Mouse (Mus musculus): Measurements from ENCODE around the gene Olfr1226. TPM values are rescaled to one million over a fixed set of nuclear protein-coding genes. Genes with fewer than 3 reads are reported as not detected.
"Not testable (repeated sequence)": the region's sequence is repeated elsewhere in the genome, so short reads cannot be mapped to it uniquely, and the experiment has no call there.

Olfr1226 gene
- total RNA-seq (2014; rRNA removed), result not detected in 2 replicates
- polyA plus RNA-seq (2015; fragmentation: Nextera tagmentation; extraction: Ambion mirVana), result not detected in 2 replicates

GRCm38 (mm10) chr2:89199948-89200347, at the start of gene Olfr1226:
Olfr1226 (minus strand) TSS chr2:89200048.
- Histone ChIP-seq H3K9me3 (ENCODE audit: low read length) (no peaks in the 10 kb centered on the region), H3K4me3 (ENCODE audit: low read depth, low read length) (no peak within 1 kb of the TSS), H3K4me1 (ENCODE audit: insufficient read depth) (no peaks in the 10 kb centered on the region), H3K9ac (no peak within 1 kb of the TSS), H3K4me2 (ENCODE audit: low read depth) (no peak within 1 kb of the TSS), H3K27me3 (ENCODE audit: insufficient read depth, low read length) (no peaks in the 10 kb centered on the region), H3K27ac (ENCODE audit: low read depth, low read length) (no peak within 1 kb of the TSS), H3K36me3 (ENCODE audit: insufficient read depth) (no peaks in the 10 kb centered on the region)
- ATAC-seq, result no peak
- no peak for TF ChIP-seq CTCF (IDR thresholded peaks at IDR 0.05; ENCODE audit: low read depth)
- DNase-seq, result no peak
- WGBS, result 66% methylated on average over 2 of the region's 2 CpGs

- H3K4me1 ChIP-seq (ENCODE audit: insufficient read depth), result no peaks in the 10 kb centered on the region
- ATAC-seq (no peak), DNase-seq (no peak)
- no peak overlapping the region for H3K9ac ChIP-seq
- no peaks in the 10 kb centered on the region for H3K36me3 ChIP-seq (ENCODE audit: insufficient read depth)
- H3K27ac ChIP-seq (ENCODE audit: low read depth, low read length), result no peak overlapping the region
- no peak overlapping the region for H3K4me3 ChIP-seq (ENCODE audit: low read depth, low read length)
- no peak for TF ChIP-seq CTCF (IDR thresholded peaks at IDR 0.05; ENCODE audit: low read depth)
- H3K9me3 ChIP-seq (ENCODE audit: low read length), result no peaks in the 10 kb centered on the region
- 94% methylated on average over 3 of the region's 3 CpGs for WGBS
- no peak overlapping the region for H3K4me2 ChIP-seq (ENCODE audit: low read depth)
- no peaks in the 10 kb centered on the region for H3K27me3 ChIP-seq (ENCODE audit: insufficient read depth, low read length)
Observed at GRCm38 (mm10) chr2:89196325-89196982, 3.4 kb downstream of the Olfr1226 start.

GRCm38 (mm10) chr2:89174569-89174968, 25.3 kb downstream of the Olfr1226 start, which contains the start of gene Olfr1225:
Olfr1225 (minus strand) TSS chr2:89174669.
- no peaks in the 10 kb centered on the region for H3K27me3 ChIP-seq (ENCODE audit: insufficient read depth, low read length)
- WGBS, result 91% methylated on average over 1 of the region's 1 CpGs
- TF ChIP-seq CTCF (IDR thresholded peaks at IDR 0.05; ENCODE audit: low read depth), result no peak

GRCm38 (mm10) chr2:89164711-89165110, 35.1 kb downstream of the Olfr1226 start:
- not testable (repeated sequence) for H3K27me3 ChIP-seq (ENCODE audit: insufficient read depth, low read length); H3K36me3 ChIP-seq (ENCODE audit: insufficient read depth); H3K9me3 ChIP-seq (ENCODE audit: low read length); H3K4me1 ChIP-seq (ENCODE audit: insufficient read depth); DNase-seq; H3K4me2 ChIP-seq (ENCODE audit: low read depth); ATAC-seq; H3K4me3 ChIP-seq (ENCODE audit: low read depth, low read length); H3K27ac ChIP-seq (ENCODE audit: low read depth, low read length); H3K9ac ChIP-seq
- 97% methylated on average over 4 of the region's 4 CpGs for WGBS

More at GRCm38 (mm10) chr2:89174569-89174968, 25.3 kb downstream of the Olfr1226 start, which contains the start of gene Olfr1225:
- Histone ChIP-seq H3K9me3 (ENCODE audit: low read length) (no peaks in the 10 kb centered on the region), H3K9ac (no peak within 1 kb of the TSS), H3K36me3 (ENCODE audit: insufficient read depth) (no peaks in the 10 kb centered on the region), H3K4me1 (ENCODE audit: insufficient read depth) (no peaks in the 10 kb centered on the region), H3K4me3 (ENCODE audit: low read depth, low read length) (no peak within 1 kb of the TSS), H3K4me2 (ENCODE audit: low read depth) (no peak within 1 kb of the TSS), H3K27ac (ENCODE audit: low read depth, low read length) (no peak within 1 kb of the TSS)
- ATAC-seq (no peak), DNase-seq (no peak)

DNA sequence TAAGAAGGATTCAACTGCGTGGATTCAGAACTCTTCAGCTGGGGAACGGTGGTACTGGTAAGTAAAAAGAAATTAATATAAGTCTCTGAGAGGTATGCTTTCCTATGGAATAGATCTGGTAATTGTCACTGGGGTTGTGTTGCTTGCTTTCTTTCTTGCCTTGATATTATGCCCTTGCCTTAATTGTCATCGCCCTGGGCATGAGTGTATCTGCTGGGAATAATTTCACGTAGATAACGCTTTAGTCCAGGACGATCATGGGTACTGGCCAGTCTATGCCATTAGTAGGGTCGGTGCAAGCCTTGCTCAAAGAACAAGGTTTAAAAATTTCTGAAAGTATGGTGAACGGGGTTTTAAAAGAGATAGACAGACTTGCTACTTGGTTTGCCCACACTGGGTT, 35.9 kb downstream of the Olfr1226 start, which contains the start of gene Olfr1224-ps1:
TSS of gene Olfr1224-ps1 (minus strand) at position 101 of the 400 bp plus-strand sequence.
- not testable (repeated sequence) for H3K9me3 ChIP-seq (ENCODE audit: low read length); DNase-seq; H3K36me3 ChIP-seq (ENCODE audit: insufficient read depth); H3K27ac ChIP-seq (ENCODE audit: low read depth, low read length); H3K4me1 ChIP-seq (ENCODE audit: insufficient read depth); H3K9ac ChIP-seq; ATAC-seq; H3K27me3 ChIP-seq (ENCODE audit: insufficient read depth, low read length); H3K4me3 ChIP-seq (ENCODE audit: low read depth, low read length); H3K4me2 ChIP-seq (ENCODE audit: low read depth)
- WGBS, result 94% methylated on average over 8 of the region's 8 CpGs

GRCm38 (mm10) chr2:89151460-89151859, 48.4 kb downstream of the Olfr1226 start, which contains the start of gene Olfr1223:
Olfr1223 (minus strand) TSS chr2:89151560.
- no peak for ATAC-seq
- Histone ChIP-seq H3K27ac (ENCODE audit: low read depth, low read length) (no peak within 1 kb of the TSS), H3K27me3 (ENCODE audit: insufficient read depth, low read length) (no peaks in the 10 kb centered on the region), H3K4me3 (ENCODE audit: low read depth, low read length) (no peak within 1 kb of the TSS), H3K9me3 (ENCODE audit: low read length) (no peaks in the 10 kb centered on the region), H3K9ac (no peak within 1 kb of the TSS), H3K36me3 (ENCODE audit: insufficient read depth) (no peaks in the 10 kb centered on the region), H3K4me2 (ENCODE audit: low read depth) (no peak within 1 kb of the TSS), H3K4me1 (ENCODE audit: insufficient read depth) (no peaks in the 10 kb centered on the region)
- DNase-seq, result no peak
- WGBS, result 87% methylated on average over 1 of the region's 1 CpGs
- TF ChIP-seq CTCF (IDR thresholded peaks at IDR 0.05; ENCODE audit: low read depth), result no peak

Other genes starting within 250 kb of the Olfr1226 start
- gene Olfr1212, start 246.1 kb downstream of the Olfr1226 start, total RNA-seq (2014; rRNA removed), result not detected in 2 replicates
- not detected in 2 replicates for gene Olfr1212, start 246.1 kb downstream of the Olfr1226 start, polyA plus RNA-seq (2015; fragmentation: Nextera tagmentation; extraction: Ambion mirVana)
- not detected in 2 replicates for gene Gm13762, start 219.8 kb downstream of the Olfr1226 start, total RNA-seq (2014; rRNA removed)
- gene Gm13762, start 219.8 kb downstream of the Olfr1226 start, polyA plus RNA-seq (2015; fragmentation: Nextera tagmentation; extraction: Ambion mirVana), result not detected in 2 replicates
- gene Olfr1214, start 207.4 kb downstream of the Olfr1226 start, total RNA-seq (2014; rRNA removed), result not detected in 2 replicates
- gene Olfr1214, start 207.4 kb downstream of the Olfr1226 start, polyA plus RNA-seq (2015; fragmentation: Nextera tagmentation; extraction: Ambion mirVana), result not detected in 2 replicates
- gene Olfr1215, start 193.1 kb downstream of the Olfr1226 start, total RNA-seq (2014; rRNA removed), result not detected in 2 replicates
- not detected in 2 replicates for gene Olfr1215, start 193.1 kb downstream of the Olfr1226 start, polyA plus RNA-seq (2015; fragmentation: Nextera tagmentation; extraction: Ambion mirVana)
- gene Olfr1216, start 181.7 kb downstream of the Olfr1226 start, total RNA-seq (2014; rRNA removed), result not detected in 2 replicates
- gene Olfr1216, start 181.7 kb downstream of the Olfr1226 start, polyA plus RNA-seq (2015; fragmentation: Nextera tagmentation; extraction: Ambion mirVana), result not detected in 2 replicates
- not detected in 2 replicates for gene Olfr1217, start 168.0 kb downstream of the Olfr1226 start, total RNA-seq (2014; rRNA removed)
- not detected in 2 replicates for gene Olfr1217, start 168.0 kb downstream of the Olfr1226 start, polyA plus RNA-seq (2015; fragmentation: Nextera tagmentation; extraction: Ambion mirVana)
- gene Olfr1218, start 138.9 kb downstream of the Olfr1226 start, total RNA-seq (2014; rRNA removed), result not detected in 2 replicates
- not detected in 2 replicates for gene Olfr1218, start 138.9 kb downstream of the Olfr1226 start, polyA plus RNA-seq (2015; fragmentation: Nextera tagmentation; extraction: Ambion mirVana)
- not detected in 2 replicates for gene Olfr1219, start 116.5 kb downstream of the Olfr1226 start, total RNA-seq (2014; rRNA removed)
- not detected in 2 replicates for gene Olfr1219, start 116.5 kb downstream of the Olfr1226 start, polyA plus RNA-seq (2015; fragmentation: Nextera tagmentation; extraction: Ambion mirVana)
- gene Olfr1220, start 93.2 kb downstream of the Olfr1226 start, total RNA-seq (2014; rRNA removed), result not detected in 2 replicates
- gene Olfr1220, start 93.2 kb downstream of the Olfr1226 start, polyA plus RNA-seq (2015; fragmentation: Nextera tagmentation; extraction: Ambion mirVana), result not detected in 2 replicates
- not detected in 2 replicates for gene Olfr1221, start 82.8 kb downstream of the Olfr1226 start, total RNA-seq (2014; rRNA removed)
- gene Olfr1221, start 82.8 kb downstream of the Olfr1226 start, polyA plus RNA-seq (2015; fragmentation: Nextera tagmentation; extraction: Ambion mirVana), result not detected in 2 replicates
- not detected in 2 replicates for gene Olfr1222, start 67.0 kb downstream of the Olfr1226 start, total RNA-seq (2014; rRNA removed)
- not detected in 2 replicates for gene Olfr1222, start 67.0 kb downstream of the Olfr1226 start, polyA plus RNA-seq (2015; fragmentation: Nextera tagmentation; extraction: Ambion mirVana)
- gene Olfr1223, start 48.5 kb downstream of the Olfr1226 start, total RNA-seq (2014; rRNA removed), result not detected in 2 replicates
- gene Olfr1223, start 48.5 kb downstream of the Olfr1226 start, polyA plus RNA-seq (2015; fragmentation: Nextera tagmentation; extraction: Ambion mirVana), result not detected in 2 replicates
- gene Olfr1224-ps1, start 36.0 kb downstream of the Olfr1226 start, total RNA-seq (2014; rRNA removed), result not detected in 2 replicates
- gene Olfr1224-ps1, start 36.0 kb downstream of the Olfr1226 start, polyA plus RNA-seq (2015; fragmentation: Nextera tagmentation; extraction: Ambion mirVana), result not detected in 2 replicates
- gene Olfr1225, start 25.4 kb downstream of the Olfr1226 start, total RNA-seq (2014; rRNA removed), result not detected in 2 replicates
- gene Olfr1225, start 25.4 kb downstream of the Olfr1226 start, polyA plus RNA-seq (2015; fragmentation: Nextera tagmentation; extraction: Ambion mirVana), result not detected in 2 replicates
- not detected in 2 replicates for gene Olfr1228, start 54.0 kb upstream of the Olfr1226 start, total RNA-seq (2014; rRNA removed)
- gene Olfr1228, start 54.0 kb upstream of the Olfr1226 start, polyA plus RNA-seq (2015; fragmentation: Nextera tagmentation; extraction: Ambion mirVana), result not detected in 2 replicates
- gene Olfr1229, start 88.0 kb upstream of the Olfr1226 start, total RNA-seq (2014; rRNA removed), result not detected in 2 replicates
- not detected in 2 replicates for gene Olfr1229, start 88.0 kb upstream of the Olfr1226 start, polyA plus RNA-seq (2015; fragmentation: Nextera tagmentation; extraction: Ambion mirVana)
- not detected in 2 replicates for gene Olfr1230, start 97.2 kb upstream of the Olfr1226 start, total RNA-seq (2014; rRNA removed)
- not detected in 2 replicates for gene Olfr1230, start 97.2 kb upstream of the Olfr1226 start, polyA plus RNA-seq (2015; fragmentation: Nextera tagmentation; extraction: Ambion mirVana)
- gene Olfr1231, start 107.0 kb upstream of the Olfr1226 start, total RNA-seq (2014; rRNA removed), result not detected in 2 replicates
- not detected in 2 replicates for gene Olfr1231, start 107.0 kb upstream of the Olfr1226 start, polyA plus RNA-seq (2015; fragmentation: Nextera tagmentation; extraction: Ambion mirVana)
- not detected in 2 replicates for gene Olfr1232, start 129.6 kb upstream of the Olfr1226 start, total RNA-seq (2014; rRNA removed)
- not detected in 2 replicates for gene Olfr1232, start 129.6 kb upstream of the Olfr1226 start, polyA plus RNA-seq (2015; fragmentation: Nextera tagmentation; extraction: Ambion mirVana)
- not detected in 2 replicates for gene Olfr1233, start 142.3 kb upstream of the Olfr1226 start, total RNA-seq (2014; rRNA removed)
- not detected in 2 replicates for gene Olfr1233, start 142.3 kb upstream of the Olfr1226 start, polyA plus RNA-seq (2015; fragmentation: Nextera tagmentation; extraction: Ambion mirVana)
- not detected in 2 replicates for gene Olfr1234, start 164.8 kb upstream of the Olfr1226 start, total RNA-seq (2014; rRNA removed)
- gene Olfr1234, start 164.8 kb upstream of the Olfr1226 start, polyA plus RNA-seq (2015; fragmentation: Nextera tagmentation; extraction: Ambion mirVana), result not detected in 2 replicates
- gene Olfr1238, start 209.6 kb upstream of the Olfr1226 start, total RNA-seq (2014; rRNA removed), result not detected in 2 replicates
- gene Olfr1238, start 209.6 kb upstream of the Olfr1226 start, polyA plus RNA-seq (2015; fragmentation: Nextera tagmentation; extraction: Ambion mirVana), result not detected in 2 replicates
- not detected in 2 replicates for gene Olfr1239, start 220.4 kb upstream of the Olfr1226 start, total RNA-seq (2014; rRNA removed)
- not detected in 2 replicates for gene Olfr1239, start 220.4 kb upstream of the Olfr1226 start, polyA plus RNA-seq (2015; fragmentation: Nextera tagmentation; extraction: Ambion mirVana)
- gene Olfr1240, start 243.0 kb upstream of the Olfr1226 start, total RNA-seq (2014; rRNA removed), result not detected in 2 replicates
- gene Olfr1240, start 243.0 kb upstream of the Olfr1226 start, polyA plus RNA-seq (2015; fragmentation: Nextera tagmentation; extraction: Ambion mirVana), result not detected in 2 replicates